Mouse (Mus musculus) stomach, embryonic 14.5 days (tissue): ENCODE measurements at regions not wholly inside any gene's neighbourhood (a gene's known extent, or its start where the extent isn't known, plus 50 kb on each side); places are given as distances from the start of the nearest gene placed in this dataset.
A peak's percentile ranks its signal among the peaks of the same experiment; 100 is the strongest.

ENCODE experiments used
- ATAC-seq: fragments of 200-750 bp; cut with Nextera tagmentation; 2 replicates; pipeline ENCODE4 v1.8.0; 2017; ENCODE audit warnings: low read depth, moderate TSS enrichment; ENCODE audit not compliant: insufficient number of reproducible peaks, insufficient read depth, low FRiP score
- H3K27ac ChIP-seq: fragments of 300-500 bp; sonication (generic); 2 replicates; pipeline ENCODE4 v1.5.1; 2014; ENCODE audit warnings: mild to moderate bottlenecking, low read length, moderate library complexity, mixed read lengths
- H3K27me3 ChIP-seq: fragments of 300-500 bp; sonication (generic); 2 replicates; pipeline ENCODE4 v1.6.1; 2014; ENCODE audit warnings: low read length, control low read depth, mixed read lengths; ENCODE audit not compliant: control insufficient read depth, insufficient read depth
- H3K36me3 ChIP-seq: fragments of 300-500 bp; sonication (generic); 2 replicates; pipeline ENCODE4 v1.6.1; 2014; ENCODE audit warnings: mild to moderate bottlenecking, control low read depth, low read length, moderate library complexity, mixed read lengths; ENCODE audit not compliant: control insufficient read depth, insufficient read depth
- H3K4me1 ChIP-seq: fragments of 300-500 bp; sonication (generic); 2 replicates; pipeline ENCODE4 v1.6.1; 2014; ENCODE audit warnings: low read length, control low read depth, mixed read lengths; ENCODE audit not compliant: control insufficient read depth, insufficient read depth
- H3K4me2 ChIP-seq: fragments of 300-500 bp; sonication (generic); replicated peaks from 2 replicates; pipeline ENCODE4 v1.6.1; 2014; ENCODE audit warnings: low read depth, low read length, control low read depth
- H3K4me3 ChIP-seq: fragments of 300-500 bp; sonication (generic); 2 replicates; pipeline ENCODE4 v1.5.1; 2014; ENCODE audit warnings: low read depth, low read length, control low read depth
- H3K9ac ChIP-seq: fragments of 300-500 bp; sonication (generic); replicated peaks from 2 replicates; pipeline ENCODE4 v1.6.1; 2014; ENCODE audit warnings: low read depth, mild to moderate bottlenecking, control low read depth, low read length, moderate library complexity, mixed read lengths
- H3K9me3 ChIP-seq: fragments of 300-500 bp; sonication (generic); 2 replicates; pipeline ENCODE4 v1.6.1; 2016; ENCODE audit warnings: low read depth, low read length, control low read depth; ENCODE audit not compliant: control insufficient read depth
- WGBS: fragments of 180-500 bp; shearing (Covaris S2); extraction: QIAGEN DNeasy Blood & Tissue Kit; methylation state at CpG from one replicate; pipeline ENCODE4 v1.1.7; 2014; 5-methylcytosine and 5-hydroxymethylcytosine counted together

GRCm38 (mm10) chr6:37711766-37712165 is 158.8 kb upstream of the Trim24 start:
- Histone ChIP-seq H3K9me3 (no peaks in the 10 kb centered on the region), H3K27me3 (no peaks in the 10 kb centered on the region), H3K36me3 (no peaks in the 10 kb centered on the region), H3K9ac (no peak overlapping the region), H3K4me3 (no peak overlapping the region), H3K4me2 (no peak overlapping the region), H3K4me1 (no peaks in the 10 kb centered on the region), H3K27ac (no peak overlapping the region)
- no peak for ATAC-seq
- WGBS: 86% methylated on average over 1 of the region's 1 CpGs

DNA sequence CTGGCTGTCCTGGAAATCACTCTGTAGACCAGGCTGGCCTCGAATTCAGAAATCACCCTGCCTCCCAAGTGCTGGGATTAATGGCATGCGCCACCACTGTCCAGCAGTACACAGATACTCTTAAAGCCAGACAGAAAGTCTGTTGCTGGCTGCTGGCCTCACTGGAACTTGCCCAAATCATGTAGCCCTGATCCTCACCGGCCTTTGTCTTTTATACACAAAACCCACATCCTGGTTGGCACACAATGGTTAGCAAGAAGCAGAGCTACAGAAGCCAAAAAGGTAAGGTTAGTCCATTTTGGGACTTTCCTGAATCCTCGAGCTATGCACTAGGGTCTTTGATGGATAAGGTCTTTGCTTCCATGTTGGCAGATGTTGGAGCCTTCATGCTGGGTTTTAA is 157.2 kb upstream of the Trim24 start:
- ATAC-seq: no peak
- WGBS: 87% methylated on average over 4 of the region's 4 CpGs

GRCm38 (mm10) chr6:37714223-37714928 is 156.2 kb upstream of the Trim24 start:
- no peak overlapping the region for H3K27ac ChIP-seq
- H3K9ac ChIP-seq: no peak overlapping the region
- H3K36me3 ChIP-seq: no peaks in the 10 kb centered on the region
- H3K4me1 ChIP-seq: no peaks in the 10 kb centered on the region
- 21% methylated on average over 6 of the region's 6 CpGs for WGBS
- no peak overlapping the region for H3K4me3 ChIP-seq
- ATAC-seq: no peak
- H3K4me2 ChIP-seq: no peak overlapping the region
- no peaks in the 10 kb centered on the region for H3K27me3 ChIP-seq
- H3K9me3 ChIP-seq: no peaks in the 10 kb centered on the region

More for the DNA sequence above, 157.2 kb upstream of the Trim24 start:
- Histone ChIP-seq H3K27me3 (no peaks in the 10 kb centered on the region), H3K36me3 (no peaks in the 10 kb centered on the region), H3K4me3 (no peak overlapping the region), H3K4me2 (no peak overlapping the region), H3K9me3 (no peaks in the 10 kb centered on the region), H3K4me1 (no peaks in the 10 kb centered on the region), H3K9ac (no peak overlapping the region), H3K27ac (no peak overlapping the region)

DNA sequence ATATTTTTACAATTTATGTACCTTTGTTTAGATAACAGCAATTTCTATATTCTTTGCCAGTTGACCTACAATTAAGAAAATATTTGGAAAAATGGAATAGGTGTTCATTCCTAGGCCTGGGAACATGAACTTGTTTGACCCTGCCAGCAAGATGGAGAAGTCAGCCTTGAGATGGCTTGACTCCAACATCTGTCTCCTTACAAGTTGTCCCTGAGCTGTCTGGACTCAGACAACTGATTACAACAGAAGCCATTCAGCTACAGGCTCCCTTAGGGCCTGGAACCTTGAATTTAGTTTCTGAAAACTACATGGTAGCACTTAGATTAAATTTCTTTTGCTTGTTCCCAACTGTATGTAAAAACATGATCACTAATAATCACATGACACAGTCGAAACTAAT is 148.9 kb upstream of the Trim24 start:
- H3K27ac ChIP-seq: no peak overlapping the region
- no peaks in the 10 kb centered on the region for H3K9me3 ChIP-seq
- WGBS: 79% methylated on average over 1 of the region's 1 CpGs
- no peak overlapping the region for H3K9ac ChIP-seq
- H3K4me3 ChIP-seq: no peak overlapping the region
- ATAC-seq: no peak
- H3K36me3 ChIP-seq: no peaks in the 10 kb centered on the region
- no peak overlapping the region for H3K4me2 ChIP-seq
- H3K4me1 ChIP-seq: no peaks in the 10 kb centered on the region
- no peaks in the 10 kb centered on the region for H3K27me3 ChIP-seq

DNA sequence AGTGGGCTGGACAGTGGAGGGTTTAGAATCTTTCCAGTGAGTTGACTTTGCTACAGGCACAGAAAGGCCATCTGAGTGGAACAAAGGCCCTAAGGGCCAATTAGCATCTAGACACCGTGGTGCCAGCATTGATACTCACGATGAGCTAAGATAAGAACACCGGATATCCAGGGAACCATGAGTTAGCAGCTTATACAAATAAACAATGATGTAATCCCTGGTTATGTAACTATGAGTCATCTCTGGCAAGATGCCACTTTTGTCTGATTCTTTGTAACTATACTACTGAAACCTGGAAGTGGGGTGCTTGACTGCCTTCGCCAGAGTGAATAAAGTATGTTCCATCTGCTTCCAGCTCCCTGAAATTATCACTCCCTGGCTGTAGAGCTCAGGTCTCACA is 147.3 kb upstream of the Trim24 start:
- ATAC-seq: peak; percentile 37; the same call in 1 of the 2 replicates
- no peak overlapping the region for H3K9ac ChIP-seq
- no peaks in the 10 kb centered on the region for H3K36me3 ChIP-seq
- no peak overlapping the region for H3K27ac ChIP-seq
- no peak overlapping the region for H3K4me3 ChIP-seq
- H3K9me3 ChIP-seq: no peaks in the 10 kb centered on the region
- H3K4me2 ChIP-seq: no peak overlapping the region
- no peaks in the 10 kb centered on the region for H3K4me1 ChIP-seq
- 41% methylated on average over 4 of the region's 4 CpGs for WGBS
- no peaks in the 10 kb centered on the region for H3K27me3 ChIP-seq

GRCm38 (mm10) chr6:37724240-37724639 is 146.4 kb upstream of the Trim24 start:
- no peaks in the 10 kb centered on the region for H3K9me3 ChIP-seq
- H3K9ac ChIP-seq: no peak overlapping the region
- no peak overlapping the region for H3K27ac ChIP-seq
- H3K27me3 ChIP-seq: no peaks in the 10 kb centered on the region
- H3K4me3 ChIP-seq: no peak overlapping the region
- no peak for ATAC-seq
- H3K4me2 ChIP-seq: no peak overlapping the region
- H3K4me1 ChIP-seq: no peaks in the 10 kb centered on the region
- H3K36me3 ChIP-seq: no peaks in the 10 kb centered on the region
- 90% methylated on average over 5 of the region's 5 CpGs for whole genome bisulfite sequencing

- no peak overlapping the region for H3K9ac ChIP-seq
- no peak overlapping the region for H3K4me3 ChIP-seq
- ATAC-seq: no peak
- H3K4me1 ChIP-seq: no peaks in the 10 kb centered on the region
- H3K4me2 ChIP-seq: no peak overlapping the region
- H3K27me3 ChIP-seq: no peaks in the 10 kb centered on the region
- no peaks in the 10 kb centered on the region for H3K36me3 ChIP-seq
- WGBS: 96% methylated on average over 2 of the region's 2 CpGs
- H3K9me3 ChIP-seq: no peaks in the 10 kb centered on the region
- no peak overlapping the region for H3K27ac ChIP-seq
These were observed 142.0 kb upstream of the Trim24 start for GRCm38 (mm10) chr6:37728621-37729020.

DNA sequence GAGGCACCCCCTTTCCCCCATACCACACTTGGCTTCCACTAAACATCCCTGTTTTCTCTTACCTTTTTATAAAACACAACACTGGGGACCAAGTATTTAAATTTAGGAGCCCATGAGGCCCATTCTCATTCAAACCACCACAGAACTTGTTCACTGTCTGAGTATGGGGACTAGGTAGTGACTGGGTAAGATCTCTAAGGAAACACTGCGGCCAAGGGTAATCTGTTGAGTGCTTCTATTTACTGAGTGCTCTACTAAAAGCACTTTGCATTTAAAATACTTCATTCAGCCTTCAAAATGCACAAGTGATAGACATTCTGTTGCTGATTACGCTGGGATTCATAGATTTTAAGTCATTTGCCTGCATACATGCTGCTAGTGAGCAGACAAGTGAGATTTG is 141.4 kb upstream of the Trim24 start:
- WGBS: 86% methylated on average over 2 of the region's 2 CpGs
- ATAC-seq: no peak
- Histone ChIP-seq H3K4me1 (no peaks in the 10 kb centered on the region), H3K9ac (no peak overlapping the region), H3K36me3 (no peaks in the 10 kb centered on the region), H3K9me3 (no peaks in the 10 kb centered on the region), H3K4me2 (no peak overlapping the region), H3K4me3 (no peak overlapping the region), H3K27ac (no peak overlapping the region), H3K27me3 (no peaks in the 10 kb centered on the region)
